Mouse (Mus musculus) ES-E14 (cell line): ENCODE data around the gene Map4. TPM values are rescaled to one million over a fixed set of nuclear protein-coding genes. Genes with fewer than 3 reads are reported as not detected.

Experiments
- DNase-seq: peaks from one replicate; pipeline ENCODE4 v3.0.0-alpha.2; 2013; ENCODE audit warnings: low read depth, low spot score
- H3K27ac ChIP-seq: 2 replicates; pipeline ENCODE4 v1.5.1; 2012; ENCODE audit warnings: low read depth, mild to moderate bottlenecking, low read length, moderate library complexity, mixed read lengths; ENCODE audit not compliant: poor library complexity, insufficient read depth, severe bottlenecking
- H3K36me3 ChIP-seq: 2 replicates; pipeline ENCODE4 v1.6.1; 2012; ENCODE audit warnings: mild to moderate bottlenecking, low read length, moderate library complexity, mixed read lengths; ENCODE audit not compliant: control insufficient read depth, poor library complexity, insufficient read depth, severe bottlenecking
- H3K4me1 ChIP-seq, 2 experiments: fragments of 150-350 bp in 1 of 2; sonication (generic) in 1 of 2; 2 replicates each; pipeline ENCODE4 v1.6.1; 2012; ENCODE audit warnings: low read length in 2 of 2, mild to moderate bottlenecking in 1 of 2, mixed read lengths in 1 of 2; ENCODE audit not compliant: control insufficient read depth in 2 of 2, insufficient read depth in 2 of 2, poor library complexity in 1 of 2
- H3K4me3 ChIP-seq, 2 experiments: fragments of 150-350 bp in 1 of 2; sonication (generic) in 1 of 2; 2 replicates each; pipeline ENCODE4 v1.5.1; 2012; ENCODE audit warnings: low read length in 2 of 2, low read depth in 1 of 2, mild to moderate bottlenecking in 1 of 2, mixed read lengths in 1 of 2; ENCODE audit not compliant: insufficient read depth in 1 of 2, poor library complexity in 1 of 2, severe bottlenecking in 1 of 2
- H3K9ac ChIP-seq: 2 replicates; pipeline ENCODE4 v1.6.1; 2012; ENCODE audit warnings: low read depth, mild to moderate bottlenecking, low read length, mixed read lengths; ENCODE audit not compliant: poor library complexity, insufficient read depth, severe bottlenecking
- H3K9me3 ChIP-seq: fragments of 150-350 bp; sonication (generic); 2 replicates; pipeline ENCODE4 v1.6.1; 2012; ENCODE audit warnings: low read depth, mild to moderate bottlenecking, low read length; ENCODE audit not compliant: control insufficient read depth, insufficient read depth
- CHD2 ChIP-seq: IDR thresholded peaks from 2 replicates; pipeline ENCODE4 v1.6.1; 2014; ENCODE audit warnings: mild to moderate bottlenecking, low read depth, low read length, inconsistent platforms
- HCFC1 ChIP-seq: IDR thresholded peaks from 2 replicates; pipeline ENCODE4 v1.6.1; 2012; ENCODE audit warnings: low read length, inconsistent platforms, borderline replicate concordance; ENCODE audit not compliant: insufficient read depth
- MAFK ChIP-seq: IDR thresholded peaks from 2 replicates; pipeline ENCODE4 v1.6.1; 2014; ENCODE audit warnings: mild to moderate bottlenecking, low read depth, low read length, inconsistent platforms; ENCODE audit not compliant: insufficient read depth
- ZC3H11A ChIP-seq: IDR thresholded peaks from 2 replicates; pipeline ENCODE4 v1.6.1; 2012; ENCODE audit warnings: low read depth, mild to moderate bottlenecking, inconsistent platforms, low read length, borderline replicate concordance
- ZNF384 ChIP-seq: IDR thresholded peaks from 2 replicates; pipeline ENCODE4 v1.6.1; 2012; ENCODE audit warnings: low read depth, low read length, inconsistent platforms
- in situ Hi-C, 2 experiments: fragments of 600-800 bp; cut with MboI; formaldehyde crosslinking; loops; one replicate each; pipeline ENCODE4 v1.15.1; 2025; ENCODE audit warnings: low sequenced_read_pairs in 2 of 2, inconsistent platforms in 1 of 2; ENCODE audit not compliant: unreplicated experiment in 2 of 2
- total RNA-seq: library from RNA; depleted of rRNA; stranded (reverse); fragments of 300-350 nt; gene quantifications from 2 replicates; pipeline ENCODE4 v1.2.3, GENCODE M21; 2012; rRNA removed

Map4 gene
- total RNA-seq, 1 experiment = 61.4 TPM

DNA sequence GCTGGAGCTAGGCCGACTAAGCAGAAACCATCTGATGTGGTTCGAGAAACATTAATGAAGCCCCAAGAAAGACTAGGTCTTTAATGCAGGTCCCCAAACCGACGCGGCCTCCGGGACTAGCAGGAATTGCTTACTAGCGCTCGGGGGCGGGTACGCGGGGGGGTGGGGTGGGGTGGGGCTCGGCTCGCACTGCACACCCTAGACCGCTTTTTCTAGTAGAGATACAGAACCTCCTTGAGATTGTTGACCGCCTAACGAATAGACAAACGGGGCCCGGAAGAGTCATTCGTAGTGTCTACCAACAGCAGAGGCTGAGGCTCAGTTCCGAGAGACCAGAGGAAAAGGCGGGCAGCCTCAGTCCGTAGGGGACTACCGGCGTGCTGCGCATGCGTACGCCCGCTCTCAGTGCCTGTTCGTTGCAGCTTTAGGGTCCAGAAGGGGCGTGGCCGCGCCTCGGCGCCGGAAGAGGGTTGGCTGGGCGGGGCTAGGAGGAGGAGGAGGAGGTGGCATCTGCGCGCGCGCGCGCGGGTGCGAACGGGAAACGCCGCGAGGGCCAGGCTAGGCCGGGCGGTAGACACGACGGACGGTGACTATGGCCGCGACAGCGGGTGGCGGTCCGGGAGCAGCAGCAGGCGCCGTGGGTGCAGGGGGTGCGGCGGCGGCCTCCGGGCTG lies 200.4 kb downstream of the Map4 start:
- in situ Hi-C loops = no loop called here
- Histone ChIP-seq H3K27ac (peak overlapping the region; percentile 87), H3K4me3 (peak overlapping the region; percentile 71 to 89), H3K9me3 (no peaks in the 10 kb centered on the region), H3K4me1 (no peaks in the 10 kb centered on the region; a peak in 1 of 4 replicates), H3K9ac (peak overlapping the region; percentile 95), H3K36me3 (peaks cover 12% of the 10 kb centered on the region)
- TF ChIP-seq ZNF384 (no peak), HCFC1 (peak; percentile 65; the same call in 1 of the 2 replicates), ZC3H11A (no peak)
- peak; percentile 98 for DNase-seq

DNA sequence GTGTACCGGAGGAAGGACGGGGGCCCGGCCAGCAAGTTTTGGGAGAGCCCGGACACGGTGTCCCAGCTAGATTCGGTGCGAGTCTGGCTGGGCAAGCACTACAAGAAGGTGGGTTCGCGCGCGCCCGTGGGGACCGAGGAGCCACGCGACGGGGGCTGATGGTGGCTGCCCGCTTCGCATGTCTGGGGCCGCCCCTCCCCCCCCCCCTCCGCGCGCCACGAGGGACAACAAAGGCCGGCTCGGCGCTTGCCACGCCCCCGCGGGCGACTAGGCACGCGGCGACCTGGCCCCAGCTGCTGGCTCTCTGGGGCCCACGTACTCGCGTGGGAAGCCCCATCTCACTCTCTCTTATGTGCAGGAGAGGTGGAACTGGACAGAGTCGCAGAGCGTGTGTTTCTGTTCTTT lies 200.9 kb downstream of the Map4 start:
- peak overlapping the region; percentile 71 to 89 for H3K4me3 ChIP-seq
- no peak for TF ChIP-seq ZNF384
- TF ChIP-seq ZC3H11A = no peak
- TF ChIP-seq HCFC1 = no peak
- TF ChIP-seq CHD2 = no peak
- no peak for TF ChIP-seq MAFK
- peaks cover 13% of the 10 kb centered on the region for H3K36me3 ChIP-seq
- H3K4me1 ChIP-seq = no peaks in the 10 kb centered on the region; a peak in 1 of 4 replicates
- peak overlapping the region; percentile 87 for H3K27ac ChIP-seq
- DNase-seq = peak; percentile 12
- in situ Hi-C loops = no loop called here
- H3K9me3 ChIP-seq = no peaks in the 10 kb centered on the region
- peak overlapping the region; percentile 95 for H3K9ac ChIP-seq

DNA sequence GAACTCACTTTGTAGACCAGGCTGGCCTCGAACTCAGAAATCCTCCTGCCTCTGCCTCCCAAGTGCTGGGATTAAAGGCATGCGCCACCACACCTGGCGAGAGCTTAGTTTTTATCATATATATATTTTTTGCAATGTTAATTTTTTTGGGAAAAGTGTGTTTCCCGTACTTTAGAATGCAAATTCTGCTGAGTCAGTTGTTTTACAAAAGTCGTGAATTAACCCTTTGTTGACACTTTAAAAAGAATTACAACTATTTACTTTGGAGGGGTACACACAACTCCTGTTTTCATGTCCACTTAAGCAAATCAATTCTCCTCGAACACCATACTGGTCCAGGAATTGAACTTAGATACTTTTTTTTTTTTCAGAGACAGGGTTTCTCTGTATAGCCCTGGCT lies 201.7 kb downstream of the Map4 start:
- Histone ChIP-seq H3K27ac (no peak overlapping the region), H3K4me1 (no peaks in the 10 kb centered on the region; a peak in 1 of 4 replicates), H3K9ac (peak overlapping the region; percentile 95; the same call in 1 of the 2 replicates), H3K9me3 (no peaks in the 10 kb centered on the region), H3K36me3 (peaks cover 13% of the 10 kb centered on the region), H3K4me3 (peak overlapping the region; percentile 71 to 89)
- no peak for DNase-seq
- in situ Hi-C loops = no loop called here
- TF ChIP-seq HCFC1 = no peak
- TF ChIP-seq ZC3H11A = no peak
- no peak for TF ChIP-seq ZNF384
- TF ChIP-seq MAFK = peak; percentile 99
- no peak for TF ChIP-seq CHD2

Other genes with a start within 250 kb of the Map4 start
- not detected in 2 replicates for gene Fbxw18, start 228.8 kb upstream of the Map4 start, total RNA-seq
- gene Fbxw26, start 185.4 kb upstream of the Map4 start, total RNA-seq = not detected in 2 replicates
- not detected in 2 replicates for gene Fbxw27, start 140.8 kb upstream of the Map4 start, total RNA-seq
- gene Spink8, start 119.2 kb upstream of the Map4 start, total RNA-seq = 0.31 TPM in 1 of 2 replicates, not detected in the other
- 37.7 and 46.5 TPM in 2 replicates for gene Nme6, start 98.7 kb upstream of the Map4 start, total RNA-seq
- not detected in 2 replicates for gene Camp, start 81.8 kb upstream of the Map4 start, total RNA-seq
- 48.5 and 58.3 TPM in 2 replicates for gene Cdc25a, start 55.9 kb upstream of the Map4 start, total RNA-seq
- 56.9 and 64.3 TPM in 2 replicates for gene Smarcc1, start 186.2 kb downstream of the Map4 start, total RNA-seq
- gene Dhx30, start 186.4 kb downstream of the Map4 start, total RNA-seq = 191 and 204 TPM in 2 replicates